Mouse (Mus musculus) bone marrow, adult 2 months (tissue): ENCODE data around the gene Mpv17l2. TPM values are rescaled to one million over a fixed set of nuclear protein-coding genes. Genes with fewer than 3 reads are reported as not detected.

ENCODE experiments used
- H3K27ac ChIP-seq: fragments of 200-500 bp; 2 replicates; pipeline ENCODE4 v1.5.1; 2012; ENCODE audit warnings: low read depth, mild to moderate bottlenecking, control low read depth, inconsistent platforms, low read length; ENCODE audit not compliant: control insufficient read depth, poor library complexity, insufficient read depth
- H3K4me1 ChIP-seq: fragments of 200-500 bp; 2 replicates; pipeline ENCODE4 v1.6.1; 2011; ENCODE audit warnings: low read length; ENCODE audit not compliant: control insufficient read depth, insufficient read depth
- H3K4me3 ChIP-seq: fragments of 200-500 bp; replicated peaks from 2 replicates; pipeline ENCODE3; 2011; ENCODE audit warnings: mild to moderate bottlenecking, low read depth, low read length, control low read depth; ENCODE audit not compliant: control insufficient read depth
- CTCF ChIP-seq: fragments of 200-500 bp; IDR thresholded peaks from 2 replicates; pipeline ENCODE4 v1.5.1; 2011; ENCODE audit warnings: low read length, control low read depth; ENCODE audit not compliant: control insufficient read depth, insufficient read depth
- POLR2A ChIP-seq: fragments of 200-500 bp; IDR thresholded peaks from 2 replicates; pipeline ENCODE4 v1.6.1; 2011; ENCODE audit warnings: low read depth, mild to moderate bottlenecking, control low read depth, low read length, borderline replicate concordance; ENCODE audit not compliant: control insufficient read depth
- WGBS: fragments of 180-500 bp; shearing (Covaris S2); methylation state at CpG from one replicate; pipeline ENCODE4 v1.1.7; 2018; 5-methylcytosine and 5-hydroxymethylcytosine counted together
- polyA plus RNA-seq: library from polyadenylated mRNA; stranded (reverse); fragments of >200 nt; gene quantifications from 2 replicates; pipeline ENCODE4 v1.2.4, GENCODE M21; 2011; ENCODE audit warnings: low replicate concordance; ENCODE audit not compliant: missing spikeins, insufficient read depth, insufficient read length

Gene Mpv17l2
- polyA plus RNA-seq, 1 experiment, result 15.1 TPM

- 3% methylated on average over 20 of the region's 20 CpGs for WGBS
- Histone ChIP-seq H3K27ac (peak overlapping the region; percentile 78), H3K4me1 (peaks cover 7% of the 10 kb centered on the region), H3K4me3 (peak overlapping the region; percentile 82)
- TF ChIP-seq CTCF, result no peak
- TF ChIP-seq POLR2A, result peak; percentile 35; the same call in 1 of the 2 replicates
Measured at GRCm38 (mm10) chr8:70792700-70793099, 32.0 kb upstream of the Mpv17l2 start.

- TF ChIP-seq POLR2A (peak; percentile 64; the same call in 1 of the 2 replicates), CTCF (no peak)
- Histone ChIP-seq H3K4me3 (peak overlapping the region; percentile 82), H3K4me1 (peaks cover 7% of the 10 kb centered on the region), H3K27ac (peak overlapping the region; percentile 78)
- WGBS, result under 1% methylated on average over 58 of the region's 58 CpGs
Measured at GRCm38 (mm10) chr8:70791975-70792691, 31.4 kb upstream of the Mpv17l2 start.

- TF ChIP-seq POLR2A (peak; percentile 52; the same call in 1 of the 2 replicates), CTCF (no peak)
- Histone ChIP-seq H3K4me1 (peaks cover 7% of the 10 kb centered on the region), H3K27ac (peak overlapping the region; percentile 78), H3K4me3 (peak overlapping the region; percentile 82)
- WGBS, result 3% methylated on average over 7 of the region's 7 CpGs
Measured at GRCm38 (mm10) chr8:70791294-70791701, 30.6 kb upstream of the Mpv17l2 start.

- peak overlapping the region; percentile 78 for H3K27ac ChIP-seq
- no peak for TF ChIP-seq POLR2A
- 26% methylated on average over 8 of the region's 8 CpGs for WGBS
- peaks cover 7% of the 10 kb centered on the region for H3K4me1 ChIP-seq
- H3K4me3 ChIP-seq, result peak overlapping the region; percentile 82
Measured at GRCm38 (mm10) chr8:70790846-70791245, 30.1 kb upstream of the Mpv17l2 start.

- H3K4me1 ChIP-seq, result peaks cover 7% of the 10 kb centered on the region
- no peak overlapping the region for H3K4me3 ChIP-seq
- no peak overlapping the region for H3K27ac ChIP-seq
- 90% methylated on average over 10 of the region's 10 CpGs for WGBS
- TF ChIP-seq CTCF (no peak), POLR2A (peak; percentile 12; the same call in 1 of the 2 replicates)
Measured at GRCm38 (mm10) chr8:70789046-70789445, 28.3 kb upstream of the Mpv17l2 start.

GRCm38 (mm10) chr8:70787941-70788667, 27.4 kb upstream of the Mpv17l2 start:
- Histone ChIP-seq H3K4me3 (no peak overlapping the region), H3K27ac (no peak overlapping the region), H3K4me1 (peaks cover 5% of the 10 kb centered on the region)
- WGBS, result 86% methylated on average over 30 of the region's 30 CpGs
- TF ChIP-seq POLR2A, result no peak
- no peak for TF ChIP-seq CTCF

GRCm38 (mm10) chr8:70787051-70787445, 26.3 kb upstream of the Mpv17l2 start:
- WGBS, result 82% methylated on average over 3 of the region's 3 CpGs
- no peak overlapping the region for H3K4me3 ChIP-seq
- H3K27ac ChIP-seq, result no peak overlapping the region
- H3K4me1 ChIP-seq, result no peaks in the 10 kb centered on the region; the same call in 1 of the 2 replicates
- TF ChIP-seq POLR2A (no peak), CTCF (no peak)

- TF ChIP-seq CTCF, result no peak
- TF ChIP-seq POLR2A, result no peak
- Histone ChIP-seq H3K27ac (no peak overlapping the region), H3K4me3 (no peak overlapping the region), H3K4me1 (no peaks in the 10 kb centered on the region; the same call in 1 of the 2 replicates)
- WGBS, result 93% methylated on average over 25 of the region's 25 CpGs
Measured at GRCm38 (mm10) chr8:70786291-70787050, 25.7 kb upstream of the Mpv17l2 start.
